Mouse (Mus musculus): ENCODE measurements around the gene Clec16a. TPM values are rescaled to one million over a fixed set of nuclear protein-coding genes. Genes with fewer than 3 reads are reported as not detected.

Gene Clec16a
- total and polyA plus RNA-seq, 3 experiments = 20.0 to 24.2 (median 20.5) TPM

GRCm38 (mm10) chr16:10719971-10720370 lies 174.8 kb downstream of the Clec16a start:
- peaks cover 17 to 35% of the 10 kb centered on the region in 2 experiments for H3K4me1 ChIP-seq (ENCODE audit: control insufficient read depth in 1 of 2, insufficient read depth in 2 of 2)
- no peaks in the 10 kb centered on the region for H3K79me2 ChIP-seq (replicated peaks; ENCODE audit: control insufficient read depth, extremely low read depth, insufficient read depth, poor library complexity, severe bottlenecking)
- TF ChIP-seq TBP (conservative IDR thresholded peaks at IDR 0.05; ENCODE audit: low read depth, low read length) (no peak), ZMIZ1 (IDR thresholded peaks at IDR 0.05; ENCODE audit: low read depth, low read length) (no peak), ELF1 (IDR thresholded peaks at IDR 0.05; ENCODE audit: low read depth, low read length) (no peak), E2F4 (IDR thresholded peaks at IDR 0.05; ENCODE audit: insufficient replicate concordance, low read depth, low read length) (no peak), MAX (IDR thresholded peaks at IDR 0.05; ENCODE audit: low read length) (no peak), EP300 (IDR thresholded peaks at IDR 0.05; ENCODE audit: low read length) (no peak), SIN3A (IDR thresholded peaks at IDR 0.05; ENCODE audit: low read length) (no peak), TCF12 (IDR thresholded peaks at IDR 0.05; ENCODE audit: low read depth, low read length) (no peak), RCOR1 (conservative IDR thresholded peaks at IDR 0.05; ENCODE audit: low read depth, low read length) (no peak), USF1 (IDR thresholded peaks at IDR 0.05; ENCODE audit: low read depth, low read length) (no peak), POLR2AphosphoS2 (IDR thresholded peaks at IDR 0.05; ENCODE audit: low read depth, low read length) (no peak), CHD2 (IDR thresholded peaks at IDR 0.05; ENCODE audit: low read length) (no peak), USF2 (conservative IDR thresholded peaks at IDR 0.05; ENCODE audit: low read depth, low read length) (no peak), GABPA (IDR thresholded peaks at IDR 0.05; ENCODE audit: insufficient replicate concordance, low read depth, low read length) (no peak), UBTF (IDR thresholded peaks at IDR 0.05; ENCODE audit: low read depth, low read length) (no peak), SMC3 (IDR thresholded peaks at IDR 0.05; ENCODE audit: low read depth, low read length) (no peak), MYC (IDR thresholded peaks at IDR 0.05; ENCODE audit: low read depth, low read length) (no peak)
- no peak for DNase-seq (ENCODE audit: extremely low read depth)
- H3K9me3 ChIP-seq (replicated peaks; ENCODE audit: low read length) = no peaks in the 10 kb centered on the region
- H3K27ac ChIP-seq (ENCODE audit: insufficient read depth, low read depth) = no peak overlapping the region
- no peak overlapping the region for H3K4me3 ChIP-seq (replicated peaks in 1 of 3; ENCODE audit: low read depth in 2 of 3, low read length in 2 of 3, poor library complexity in 1 of 3)
- no peak overlapping the region for H3K9ac ChIP-seq (ENCODE audit: insufficient read depth, low read depth)
- in situ Hi-C loops (cut with MboI; ENCODE audit: low pct_ligation_motif_present, low pct_unique_long_range_greater_than_20kb, low sequenced_read_pairs) = no loop called here
- dilution Hi-C loops (cut with MboI; ENCODE audit: extremely low pct_ligation_motif_present, extremely low pct_unique_long_range_greater_than_20kb, low sequenced_read_pairs) = no loop called here
- H3K27me3 ChIP-seq (replicated peaks) = no peaks in the 10 kb centered on the region
- no peaks in the 10 kb centered on the region for H3K36me3 ChIP-seq (replicated peaks in 1 of 2; ENCODE audit: control insufficient read depth in 1 of 2, insufficient read depth in 1 of 2, low read length in 1 of 2)
- no peak overlapping the region for H3K4me2 ChIP-seq (ENCODE audit: insufficient read depth, low read depth, poor library complexity, severe bottlenecking)

DNA sequence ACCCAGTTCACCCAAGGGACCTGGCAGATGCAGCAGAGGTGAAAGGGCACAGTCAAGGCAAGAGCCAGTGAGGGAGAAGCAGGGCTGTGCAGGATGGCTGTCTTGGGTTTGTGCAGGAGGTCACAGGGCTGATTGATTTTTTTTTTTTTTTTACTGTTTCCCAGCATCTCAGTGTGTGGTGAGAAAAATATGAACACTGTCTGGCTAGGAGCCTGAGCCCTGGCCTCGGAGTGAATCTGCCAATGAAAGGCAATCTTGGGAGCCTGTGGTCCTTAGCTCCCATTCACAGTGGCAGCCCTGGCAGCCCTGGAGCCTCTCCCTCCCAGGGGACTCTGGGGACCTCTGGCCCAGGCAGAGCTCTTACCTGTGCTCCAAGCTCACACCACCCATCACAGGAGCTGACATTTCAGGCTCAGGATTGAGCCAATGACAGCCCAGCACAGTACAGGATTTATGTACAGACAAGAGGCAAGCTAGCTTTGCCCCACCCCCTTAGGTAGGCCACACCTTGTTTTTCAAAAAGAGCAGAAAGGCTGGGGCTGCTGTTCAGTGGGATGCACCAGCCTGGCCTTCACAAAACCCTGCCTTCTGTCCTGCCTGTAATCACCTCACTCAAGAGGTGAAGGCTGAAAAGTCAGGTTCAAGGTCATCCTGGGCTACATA lies 177.9 kb downstream of the Clec16a start:
- dilution Hi-C loops (cut with MboI; ENCODE audit: extremely low pct_ligation_motif_present, extremely low pct_unique_long_range_greater_than_20kb, low sequenced_read_pairs) = no loop called here
- H3K27me3 ChIP-seq (replicated peaks) = no peaks in the 10 kb centered on the region
- H3K4me1 ChIP-seq (ENCODE audit: control insufficient read depth in 1 of 2, insufficient read depth in 2 of 2) = peaks cover 18 to 38% of the 10 kb centered on the region in 2 experiments
- no peak overlapping the region for H3K4me3 ChIP-seq (replicated peaks in 1 of 3; ENCODE audit: low read depth in 2 of 3, low read length in 2 of 3, poor library complexity in 1 of 3)
- TF ChIP-seq ZNF384 (IDR thresholded peaks at IDR 0.05; ENCODE audit: low read depth, low read length) (peak; percentile 36; the same call in 1 of the 2 replicates), ZKSCAN1 (IDR thresholded peaks at IDR 0.05; ENCODE audit: borderline replicate concordance, low read depth, low read length) (no peak)
- no peaks in the 10 kb centered on the region for H3K9me3 ChIP-seq (replicated peaks; ENCODE audit: low read length)
- in situ Hi-C loops (cut with MboI; ENCODE audit: low pct_ligation_motif_present, low pct_unique_long_range_greater_than_20kb, low sequenced_read_pairs) = no loop called here
- no peaks in the 10 kb centered on the region for H3K36me3 ChIP-seq (replicated peaks in 1 of 2; ENCODE audit: control insufficient read depth in 1 of 2, insufficient read depth in 1 of 2, low read length in 1 of 2)
- no peaks in the 10 kb centered on the region for H3K79me2 ChIP-seq (replicated peaks; ENCODE audit: control insufficient read depth, extremely low read depth, insufficient read depth, poor library complexity, severe bottlenecking)
- H3K9ac ChIP-seq (ENCODE audit: insufficient read depth, low read depth) = no peak overlapping the region
- H3K27ac ChIP-seq (ENCODE audit: insufficient read depth, low read depth) = no peak overlapping the region
- no peak overlapping the region for H3K4me2 ChIP-seq (ENCODE audit: insufficient read depth, low read depth, poor library complexity, severe bottlenecking)
- DNase-seq (ENCODE audit: extremely low read depth) = no peak
